Mouse (Mus musculus) forebrain, embryonic 12.5 days (tissue): Measurements from ENCODE around the gene Stum. TPM values are rescaled to one million over a fixed set of nuclear protein-coding genes. Genes with fewer than 3 reads are reported as not detected.
A peak's percentile ranks its signal among the peaks of the same experiment; 100 is the strongest.

ENCODE experiments used
- ATAC-seq: fragments of 200-750 bp; cut with Nextera tagmentation; 2 replicates; pipeline ENCODE4 v1.8.0; 2017; ENCODE audit warnings: moderate TSS enrichment; ENCODE audit not compliant: low FRiP score
- H3K27ac ChIP-seq: fragments of 300-500 bp; sonication (generic); 2 replicates; pipeline ENCODE4 v1.5.1; 2016; ENCODE audit warnings: mild to moderate bottlenecking
- H3K27me3 ChIP-seq: fragments of 300-500 bp; sonication (generic); 2 replicates; pipeline ENCODE4 v1.6.1; 2016; ENCODE audit warnings: mild to moderate bottlenecking
- H3K36me3 ChIP-seq: fragments of 300-500 bp; sonication (generic); replicated peaks from 2 replicates; pipeline ENCODE4 v1.6.1; 2016; ENCODE audit warnings: mild to moderate bottlenecking
- H3K4me1 ChIP-seq: fragments of 300-500 bp; sonication (generic); 2 replicates; pipeline ENCODE4 v1.6.1; 2016
- H3K4me2 ChIP-seq: fragments of 300-500 bp; sonication (generic); 2 replicates; pipeline ENCODE4 v1.6.1; 2016; ENCODE audit warnings: mild to moderate bottlenecking, moderate library complexity
- H3K4me3 ChIP-seq: fragments of 300-500 bp; sonication (generic); replicated peaks from 2 replicates; pipeline ENCODE4 v1.5.1; 2016; ENCODE audit warnings: mild to moderate bottlenecking
- H3K9ac ChIP-seq: fragments of 300-500 bp; sonication (generic); 2 replicates; pipeline ENCODE4 v1.6.1; 2016; ENCODE audit warnings: mild to moderate bottlenecking
- H3K9me3 ChIP-seq: fragments of 300-500 bp; sonication (generic); 2 replicates; pipeline ENCODE4 v1.6.1; 2016
- WGBS: fragments of 180-500 bp; shearing (Covaris S2); methylation state at CpG from one replicate; pipeline ENCODE4 v1.1.7; 2016; 5-methylcytosine and 5-hydroxymethylcytosine counted together
- polyA plus RNA-seq: library from polyadenylated mRNA; unstranded; fragments of >200 nt; fragmentation: Nextera tagmentation; extraction: Ambion mirVana; gene quantifications from 2 replicates; pipeline ENCODE4 v1.2.1, GENCODE M21; 2016

Stum gene
- polyA plus RNA-seq, 1 experiment from 2014 or later: 0.66 TPM

DNA sequence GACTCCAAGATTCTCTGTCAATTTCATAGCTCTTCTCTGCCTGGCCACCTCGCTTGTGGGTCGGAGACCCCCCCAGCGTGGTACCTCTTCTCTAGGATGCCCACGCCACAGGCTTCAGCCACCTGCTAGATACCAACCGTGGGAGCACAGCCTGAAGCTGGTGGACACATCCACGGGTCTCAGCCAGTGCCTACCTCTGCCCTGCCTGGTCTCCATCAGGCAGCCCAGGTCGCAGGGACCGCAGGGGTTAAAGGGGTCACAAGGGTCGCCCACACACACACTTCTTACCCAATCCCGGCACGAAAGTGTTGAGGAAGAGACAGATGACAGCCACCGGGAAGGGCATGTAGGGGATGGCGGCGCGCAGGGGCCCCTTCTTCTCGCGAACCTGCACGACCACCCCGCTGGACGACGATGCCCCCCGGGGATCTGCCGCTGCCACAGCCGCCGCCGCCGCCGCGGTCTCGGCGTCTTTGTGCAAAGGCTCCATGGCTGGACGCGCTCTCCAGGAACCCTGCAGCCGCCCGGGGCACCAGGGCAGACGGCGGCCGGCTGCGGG, 385 bp downstream of the Stum start:
- peak overlapping the region; percentile 89 for H3K4me2 ChIP-seq
- WGBS: 5% methylated on average over 31 of the region's 39 CpGs
- H3K9ac ChIP-seq: peak overlapping the region; percentile 25; the same call in 1 of the 2 replicates
- ATAC-seq: no peak
- H3K27me3 ChIP-seq: peaks cover 68% of the 10 kb centered on the region
- no peaks in the 10 kb centered on the region for H3K9me3 ChIP-seq
- peak overlapping the region; percentile 48 for H3K4me3 ChIP-seq
- no peaks in the 10 kb centered on the region for H3K36me3 ChIP-seq
- H3K4me1 ChIP-seq: peaks cover 24% of the 10 kb centered on the region
- H3K27ac ChIP-seq: no peak overlapping the region

DNA sequence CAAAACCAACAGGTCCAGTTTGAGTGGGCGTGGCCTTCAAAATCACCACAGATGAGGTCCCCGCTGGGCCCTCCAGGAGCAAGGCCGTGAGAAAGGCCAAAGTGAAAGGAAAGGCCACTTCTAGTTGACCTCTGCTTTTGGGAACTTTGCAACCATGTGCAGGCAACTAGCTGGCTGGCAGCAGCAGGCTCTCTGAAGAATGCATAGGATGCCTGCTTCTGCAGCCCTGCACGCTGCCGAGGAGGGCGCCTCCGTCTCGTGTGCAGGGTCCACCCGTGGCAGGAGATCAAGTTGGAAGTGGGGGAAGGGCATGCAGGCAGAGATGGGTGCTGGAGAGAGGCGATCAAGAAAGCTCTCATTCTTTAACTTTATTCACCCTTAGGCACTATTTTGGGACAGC, 1.3 kb downstream of the Stum start:
- WGBS: 9% methylated on average over 10 of the region's 10 CpGs
- Histone ChIP-seq H3K27ac (no peak overlapping the region), H3K36me3 (no peaks in the 10 kb centered on the region), H3K4me2 (peak overlapping the region; percentile 89; the same call in 1 of the 2 replicates), H3K9me3 (no peaks in the 10 kb centered on the region), H3K4me1 (peaks cover 24% of the 10 kb centered on the region), H3K27me3 (peaks cover 62% of the 10 kb centered on the region), H3K4me3 (no peak overlapping the region), H3K9ac (no peak overlapping the region)
- ATAC-seq: no peak

DNA sequence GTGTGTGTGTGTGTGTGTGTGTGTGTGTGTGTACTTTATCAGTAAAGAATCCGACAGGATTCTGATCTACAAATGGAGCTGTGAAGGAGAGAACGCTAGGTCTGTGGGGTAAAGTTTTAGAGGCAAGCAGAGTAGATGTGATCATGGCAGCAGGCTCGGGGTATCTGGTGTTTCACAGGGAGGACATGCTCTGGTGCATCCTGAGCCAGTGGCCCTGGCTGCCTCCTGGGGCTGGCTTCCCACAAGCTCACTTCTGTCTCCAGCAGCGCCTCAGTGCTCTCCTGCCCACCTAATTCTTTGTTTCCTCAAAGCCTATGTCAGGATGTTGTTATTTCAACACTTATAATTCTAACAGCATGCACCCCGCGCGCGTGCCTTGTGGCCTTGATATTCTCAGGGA, 2.0 kb downstream of the Stum start:
- H3K4me2 ChIP-seq: no peak overlapping the region
- H3K4me3 ChIP-seq: no peak overlapping the region
- no peaks in the 10 kb centered on the region for H3K9me3 ChIP-seq
- no peak overlapping the region for H3K9ac ChIP-seq
- no peaks in the 10 kb centered on the region for H3K36me3 ChIP-seq
- H3K27ac ChIP-seq: no peak overlapping the region
- H3K27me3 ChIP-seq: peaks cover 58% of the 10 kb centered on the region
- 44% methylated on average over 8 of the region's 8 CpGs for WGBS
- peaks cover 24% of the 10 kb centered on the region for H3K4me1 ChIP-seq
- ATAC-seq: no peak

DNA sequence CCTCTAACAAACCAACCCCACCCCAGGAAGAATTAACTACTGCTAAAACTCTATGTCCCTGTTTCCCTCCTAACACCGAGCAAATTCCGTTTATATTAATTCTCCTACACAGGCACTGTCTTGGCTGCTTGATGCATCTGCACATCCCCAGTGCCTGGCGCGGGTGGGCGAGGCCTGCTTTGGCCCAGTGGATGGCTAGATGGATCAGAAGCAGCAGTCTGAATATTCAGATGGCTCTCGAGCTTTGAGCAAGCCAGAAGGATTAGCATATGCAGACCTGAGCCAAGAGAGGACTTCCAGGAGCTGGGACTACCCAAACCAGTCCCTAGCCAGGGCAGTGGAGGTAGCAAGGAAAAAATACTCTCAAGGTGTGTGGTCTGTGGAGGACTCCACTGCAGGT, 3.0 kb downstream of the Stum start:
- 38% methylated on average over 6 of the region's 6 CpGs for WGBS
- Histone ChIP-seq H3K4me1 (peaks cover 24% of the 10 kb centered on the region), H3K9ac (no peak overlapping the region), H3K9me3 (no peaks in the 10 kb centered on the region), H3K27ac (no peak overlapping the region), H3K4me3 (no peak overlapping the region), H3K27me3 (peaks cover 49% of the 10 kb centered on the region), H3K36me3 (no peaks in the 10 kb centered on the region), H3K4me2 (no peak overlapping the region)
- ATAC-seq: no peak

DNA sequence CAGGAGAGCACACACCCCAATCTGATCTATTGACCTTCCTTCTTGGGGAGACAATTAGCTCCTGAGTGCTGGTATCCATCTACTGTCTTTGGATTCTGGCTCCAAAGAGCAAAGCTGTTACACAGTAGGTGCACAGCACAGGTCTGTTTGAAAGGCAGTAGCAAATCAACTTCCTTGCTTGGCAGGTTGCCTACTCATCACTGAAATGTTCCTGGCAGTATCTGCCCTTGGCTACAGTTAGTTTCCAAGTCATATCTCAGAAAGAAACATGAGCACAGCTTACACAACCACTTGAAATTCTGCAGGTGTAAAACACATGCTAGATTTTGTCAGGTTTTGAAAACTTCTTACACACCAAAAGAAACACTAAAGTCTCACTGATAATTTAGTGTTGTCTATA, 9.7 kb downstream of the Stum start:
- Histone ChIP-seq H3K4me3 (no peak overlapping the region), H3K4me2 (no peak overlapping the region), H3K36me3 (no peaks in the 10 kb centered on the region), H3K4me1 (no peaks in the 10 kb centered on the region), H3K9ac (no peak overlapping the region), H3K27ac (no peak overlapping the region), H3K9me3 (no peaks in the 10 kb centered on the region), H3K27me3 (0 out of 2 replicates have a peak, but pooled peaks cover 3% of the 10 kb centered on the region)
- no peak for ATAC-seq

DNA sequence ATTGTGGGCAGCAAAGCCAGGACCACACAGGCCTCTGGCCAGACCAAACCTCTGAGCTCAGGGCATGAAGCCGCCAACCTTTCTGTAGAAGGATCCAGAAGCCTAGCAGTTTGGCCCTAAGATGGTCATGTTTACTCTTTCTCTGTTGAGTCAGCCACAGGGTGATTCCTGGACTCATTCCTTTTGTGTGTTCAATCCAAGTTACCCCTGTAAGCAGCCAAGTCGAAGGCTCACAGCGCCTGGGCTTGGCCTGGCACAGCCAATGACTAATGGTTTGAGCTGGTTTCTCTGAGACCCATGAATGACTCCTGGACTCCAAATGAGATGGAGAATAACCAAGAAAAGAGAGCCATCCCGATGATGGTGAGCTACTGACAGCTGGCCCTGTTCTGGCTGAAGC, 15.3 kb downstream of the Stum start:
- Histone ChIP-seq H3K9ac (no peak overlapping the region), H3K36me3 (no peaks in the 10 kb centered on the region), H3K9me3 (no peaks in the 10 kb centered on the region), H3K27ac (no peak overlapping the region), H3K4me1 (no peaks in the 10 kb centered on the region), H3K27me3 (no peaks in the 10 kb centered on the region), H3K4me2 (no peak overlapping the region), H3K4me3 (no peak overlapping the region)
- ATAC-seq: no peak
- 92% methylated on average over 4 of the region's 4 CpGs for WGBS

DNA sequence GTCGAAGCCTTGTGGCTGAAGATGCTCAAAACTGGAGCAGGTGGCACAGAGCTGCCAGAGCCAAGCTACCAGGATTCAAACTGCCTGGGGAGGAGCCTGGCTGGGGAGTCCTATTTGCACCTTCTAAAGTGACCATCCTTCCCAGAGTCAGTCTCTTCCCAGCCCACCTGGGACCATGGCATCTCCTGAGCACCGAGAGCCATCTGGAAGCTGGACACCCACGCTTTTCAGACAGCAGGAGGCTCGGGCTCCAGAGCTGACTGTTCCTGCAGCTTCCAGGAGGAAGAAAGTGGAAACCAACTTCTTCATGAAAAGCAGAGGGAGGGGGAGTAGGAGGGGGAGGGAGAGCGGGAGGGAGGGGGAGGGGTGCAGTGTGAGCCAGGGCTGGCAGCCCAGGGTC, 17.7 kb downstream of the Stum start:
- H3K9me3 ChIP-seq: no peaks in the 10 kb centered on the region
- H3K27me3 ChIP-seq: no peaks in the 10 kb centered on the region
- no peaks in the 10 kb centered on the region for H3K36me3 ChIP-seq
- no peak overlapping the region for H3K4me3 ChIP-seq
- 72% methylated on average over 5 of the region's 5 CpGs for WGBS
- no peak overlapping the region for H3K9ac ChIP-seq
- no peak overlapping the region for H3K27ac ChIP-seq
- ATAC-seq: no peak
- no peak overlapping the region for H3K4me2 ChIP-seq
- no peaks in the 10 kb centered on the region for H3K4me1 ChIP-seq

DNA sequence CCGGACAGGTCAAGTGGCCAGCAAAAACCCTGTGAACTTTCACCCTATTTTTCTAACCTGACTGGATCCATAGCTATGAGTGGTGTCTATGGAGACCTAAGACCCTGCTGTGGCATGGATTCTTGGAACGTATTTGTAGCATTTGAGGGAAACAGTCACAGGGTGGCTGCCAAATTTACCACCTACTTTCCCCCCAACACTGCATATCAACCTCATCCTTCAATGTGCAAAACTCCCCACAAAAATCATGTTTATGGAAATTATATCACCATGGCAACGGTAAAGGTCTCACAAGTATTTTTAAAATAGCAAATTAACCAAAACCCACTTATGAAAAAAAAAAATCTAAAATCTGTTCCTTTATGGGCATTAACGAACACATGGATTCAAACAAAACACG, 18.9 kb downstream of the Stum start:
- Histone ChIP-seq H3K4me3 (no peak overlapping the region), H3K27ac (no peak overlapping the region), H3K4me1 (0 out of 2 replicates have a peak, but pooled peaks cover 2% of the 10 kb centered on the region), H3K27me3 (no peaks in the 10 kb centered on the region), H3K36me3 (no peaks in the 10 kb centered on the region), H3K9me3 (no peaks in the 10 kb centered on the region), H3K4me2 (no peak overlapping the region), H3K9ac (no peak overlapping the region)
- 73% methylated on average over 5 of the region's 5 CpGs for WGBS
- ATAC-seq: no peak

DNA sequence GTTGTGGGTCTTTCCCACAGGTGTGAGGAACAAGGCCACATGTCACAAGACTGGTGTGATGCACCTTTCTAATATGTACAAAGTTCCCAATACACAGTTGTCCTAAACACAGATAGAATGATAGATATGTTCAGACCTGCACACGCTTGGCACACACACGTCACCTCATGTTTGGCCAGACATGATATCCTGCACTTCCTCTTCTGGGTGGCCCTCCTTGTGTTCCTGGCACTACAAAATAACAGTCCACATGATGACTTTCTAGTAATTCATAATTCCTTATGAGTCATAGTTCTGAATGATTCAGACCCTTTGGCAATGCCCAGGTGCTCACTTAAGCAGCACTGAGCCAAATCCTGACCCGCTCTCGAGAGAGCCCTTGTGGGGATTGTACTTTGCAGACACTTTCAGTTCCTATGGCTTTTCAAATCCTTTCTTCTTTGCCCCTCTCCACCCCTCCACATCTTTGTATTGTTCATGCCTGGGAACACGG, 20.3 kb downstream of the Stum start:
- no peak for ATAC-seq
- Histone ChIP-seq H3K4me1 (peaks cover 7% of the 10 kb centered on the region), H3K4me2 (no peak overlapping the region), H3K9me3 (no peaks in the 10 kb centered on the region), H3K4me3 (no peak overlapping the region), H3K27me3 (no peaks in the 10 kb centered on the region), H3K36me3 (no peaks in the 10 kb centered on the region), H3K9ac (no peak overlapping the region), H3K27ac (no peak overlapping the region)
- 90% methylated on average over 5 of the region's 5 CpGs for WGBS

DNA sequence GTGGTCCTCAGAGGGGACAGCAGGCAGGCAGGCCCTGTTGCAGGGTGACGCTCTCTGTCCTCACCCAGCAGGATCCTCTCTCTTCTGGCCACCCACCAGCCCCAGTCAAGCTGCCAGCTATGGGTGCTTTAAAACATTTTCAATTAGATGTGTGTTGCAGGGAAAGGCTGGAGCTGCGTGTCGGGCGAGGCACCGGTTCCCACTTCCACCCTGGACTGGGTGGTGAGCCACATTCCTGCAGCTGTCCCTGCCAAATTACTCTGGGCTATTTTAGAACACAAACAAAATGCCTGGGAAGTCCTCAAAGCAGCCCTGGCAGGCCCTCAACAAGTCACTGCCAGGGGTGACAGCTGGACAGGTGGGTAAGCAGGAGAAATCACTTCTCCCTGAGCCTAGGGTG, 20.9 kb downstream of the Stum start:
- Histone ChIP-seq H3K27me3 (no peaks in the 10 kb centered on the region), H3K4me3 (no peak overlapping the region), H3K27ac (no peak overlapping the region), H3K4me2 (no peak overlapping the region), H3K4me1 (peaks cover 13% of the 10 kb centered on the region), H3K9me3 (no peaks in the 10 kb centered on the region), H3K9ac (no peak overlapping the region), H3K36me3 (no peaks in the 10 kb centered on the region)
- no peak for ATAC-seq
- WGBS: 90% methylated on average over 5 of the region's 5 CpGs

DNA sequence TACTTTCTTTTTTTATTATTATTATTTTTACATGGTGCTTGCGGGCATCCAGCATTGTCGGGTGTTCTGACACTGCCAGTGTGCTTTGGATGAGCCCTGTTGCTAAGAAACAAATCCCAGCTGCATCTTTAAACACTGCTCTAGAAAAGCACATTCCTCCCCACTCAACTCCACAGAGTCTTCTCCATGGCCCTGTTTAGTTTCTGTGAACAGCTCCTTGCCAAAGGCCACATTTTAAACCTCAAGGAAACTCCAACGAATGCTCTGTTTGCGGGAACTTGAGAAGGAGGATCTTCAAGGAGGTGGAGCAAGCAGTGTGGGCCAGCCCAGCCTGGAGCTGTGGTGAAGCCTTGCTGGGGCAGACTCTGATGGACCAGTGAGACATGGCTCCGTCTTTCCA, 22.6 kb downstream of the Stum start:
- no peak for ATAC-seq
- Histone ChIP-seq H3K4me2 (no peak overlapping the region), H3K27ac (no peak overlapping the region), H3K4me3 (no peak overlapping the region), H3K9ac (no peak overlapping the region), H3K4me1 (peaks cover 16% of the 10 kb centered on the region), H3K9me3 (no peaks in the 10 kb centered on the region), H3K27me3 (no peaks in the 10 kb centered on the region), H3K36me3 (no peaks in the 10 kb centered on the region)
- WGBS: 63% methylated on average over 5 of the region's 5 CpGs

DNA sequence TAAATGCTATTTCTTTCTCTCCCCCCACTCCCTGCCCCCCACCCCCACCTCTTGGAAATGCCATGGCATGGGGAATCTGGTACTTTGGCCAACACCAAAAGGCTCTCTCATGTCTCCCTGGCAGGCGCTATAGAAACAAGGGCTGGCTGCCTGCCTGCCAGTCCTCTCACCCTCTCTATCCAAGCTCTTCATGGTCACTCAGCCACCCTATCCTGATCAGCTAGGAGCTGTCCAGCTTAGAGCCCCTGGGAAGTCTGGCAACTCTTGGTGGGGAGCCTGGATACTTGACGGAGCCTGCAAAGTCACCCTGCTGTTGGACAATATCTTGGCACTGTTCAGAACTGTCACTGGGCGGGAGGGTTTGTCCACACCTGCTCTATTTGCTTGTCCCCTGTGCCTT, 24.6 kb downstream of the Stum start:
- no peak overlapping the region for H3K27ac ChIP-seq

DNA sequence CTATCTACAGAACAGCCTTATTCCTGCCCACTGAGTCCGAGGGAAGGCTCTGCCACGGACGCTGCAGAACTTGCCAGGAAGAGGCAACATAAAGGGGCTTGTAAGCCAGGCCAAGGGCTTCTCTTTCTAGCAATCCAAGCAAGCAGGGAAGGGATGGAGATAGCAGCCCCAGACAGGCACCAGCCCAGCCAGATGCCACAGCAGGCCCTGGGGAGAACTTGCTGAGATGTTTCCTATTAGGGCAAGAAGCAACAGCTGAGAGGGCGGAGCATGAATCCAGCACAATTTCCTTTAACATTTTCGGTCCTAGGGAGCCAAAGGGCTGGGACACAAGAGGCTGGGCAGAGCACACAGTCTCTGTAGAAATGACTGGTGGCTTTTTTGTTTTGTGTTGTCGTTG, 25.0 kb downstream of the Stum start:
- Histone ChIP-seq H3K36me3 (no peaks in the 10 kb centered on the region), H3K27me3 (no peaks in the 10 kb centered on the region), H3K27ac (no peak overlapping the region), H3K4me3 (no peak overlapping the region), H3K9me3 (no peaks in the 10 kb centered on the region), H3K9ac (no peak overlapping the region), H3K4me2 (no peak overlapping the region), H3K4me1 (peaks cover 16% of the 10 kb centered on the region)
- WGBS: 62% methylated on average over 6 of the region's 6 CpGs
- ATAC-seq: no peak

More for the DNA sequence above, 24.6 kb downstream of the Stum start:
- 71% methylated on average over 3 of the region's 3 CpGs for WGBS
- Histone ChIP-seq H3K9ac (no peak overlapping the region), H3K27me3 (no peaks in the 10 kb centered on the region), H3K9me3 (no peaks in the 10 kb centered on the region), H3K36me3 (no peaks in the 10 kb centered on the region), H3K4me2 (no peak overlapping the region), H3K4me3 (no peak overlapping the region), H3K4me1 (peaks cover 16% of the 10 kb centered on the region)
- ATAC-seq: no peak
